Mouse (Mus musculus) small intestine, adult 2 months (tissue): ENCODE results near the gene Gm4907. TPM values are rescaled to one million over a fixed set of nuclear protein-coding genes. Genes with fewer than 3 reads are reported as not detected.
"Not testable (repeated sequence)": the region's sequence is repeated elsewhere in the genome, so short reads cannot be mapped to it uniquely, and the experiment has no call there.

Experiments used
- H3K27ac ChIP-seq: fragments of 200-500 bp; 2 replicates; pipeline ENCODE4 v1.5.1; 2012; ENCODE audit warnings: low read depth, low read length, control low read depth, inconsistent platforms; ENCODE audit not compliant: insufficient read depth
- H3K27me3 ChIP-seq: fragments of 200-500 bp; 2 replicates; pipeline ENCODE4 v1.6.1; 2012; ENCODE audit warnings: mild to moderate bottlenecking, moderate library complexity, low read length, inconsistent platforms; ENCODE audit not compliant: control insufficient read depth, insufficient read depth
- H3K36me3 ChIP-seq: fragments of 200-500 bp; 2 replicates; pipeline ENCODE4 v1.6.1; 2012; ENCODE audit warnings: mild to moderate bottlenecking, low read length, control low read depth, inconsistent platforms; ENCODE audit not compliant: control insufficient read depth, insufficient read depth
- H3K4me1 ChIP-seq: fragments of 200-500 bp; 2 replicates; pipeline ENCODE4 v1.6.1; 2012; ENCODE audit warnings: low read length, inconsistent platforms, mixed read lengths; ENCODE audit not compliant: control insufficient read depth, insufficient read depth, insufficient read length
- H3K4me3 ChIP-seq: fragments of 200-500 bp; 2 replicates; pipeline ENCODE4 v1.5.1; 2012; ENCODE audit warnings: low read depth, mild to moderate bottlenecking, control low read depth, inconsistent platforms, low read length, moderate library complexity
- CTCF ChIP-seq: fragments of 200-500 bp; IDR thresholded peaks from 2 replicates; pipeline ENCODE4 v1.5.1; 2012; ENCODE audit warnings: low read depth, mild to moderate bottlenecking, control low read depth, inconsistent platforms, low read length, moderate library complexity, mixed read lengths; ENCODE audit not compliant: insufficient replicate concordance, insufficient read length; ENCODE audit errors: extremely low read depth
- POLR2A ChIP-seq: fragments of 200-500 bp; IDR thresholded peaks from 2 replicates; pipeline ENCODE4 v1.6.1; 2012; ENCODE audit warnings: low read depth, mild to moderate bottlenecking, control low read depth, inconsistent platforms, low read length, moderate library complexity
- WGBS: fragments of 180-500 bp; shearing (Covaris S2); methylation state at CpG from one replicate; pipeline ENCODE4 v1.1.7; 2018; 5-methylcytosine and 5-hydroxymethylcytosine counted together
- polyA plus RNA-seq: library from polyadenylated mRNA; depleted of rRNA; stranded (reverse); fragments of >200 nt; gene quantifications from 2 replicates; pipeline ENCODE4 v1.2.3, GENCODE M21; 2012; rRNA removed

Gene Gm4907
- polyA plus RNA-seq: not detected in 2 replicates

GRCm38 (mm10) chrX:23882253-23882652 is at the start of gene Gm4907:
Gene Gm4907, plus strand, starts transcription at chrX:23882553.
- H3K4me3 ChIP-seq, H3K27ac ChIP-seq, H3K36me3 ChIP-seq, H3K4me1 ChIP-seq, H3K27me3 ChIP-seq: not testable (repeated sequence)
- 74% methylated on average over 2 of the region's 2 CpGs for WGBS

GRCm38 (mm10) chrX:23833784-23834183 is 48.6 kb upstream of the Gm4907 start:
- not testable (repeated sequence) for H3K4me3 ChIP-seq, H3K27ac ChIP-seq

GRCm38 (mm10) chrX:23840921-23841320 is 41.4 kb upstream of the Gm4907 start:
- no peaks in the 10 kb centered on the region for H3K27me3 ChIP-seq
- H3K36me3 ChIP-seq: no peaks in the 10 kb centered on the region
- 27% methylated on average over 1 of the region's 1 CpGs for WGBS
- no peak for TF ChIP-seq CTCF
- H3K4me1 ChIP-seq: no peaks in the 10 kb centered on the region
- no peak overlapping the region for H3K27ac ChIP-seq
- H3K4me3 ChIP-seq: no peak overlapping the region

More at GRCm38 (mm10) chrX:23833784-23834183, 48.6 kb upstream of the Gm4907 start:
- 93% methylated on average over 11 of the region's 11 CpGs for WGBS
- H3K27me3 ChIP-seq, H3K4me1 ChIP-seq, H3K36me3 ChIP-seq: not testable (repeated sequence)

GRCm38 (mm10) chrX:23954161-23954560 is 71.8 kb downstream of the Gm4907 start:
- no peaks in the 10 kb centered on the region for H3K4me1 ChIP-seq
- WGBS: 88% methylated on average over 2 of the region's 2 CpGs

More at GRCm38 (mm10) chrX:23954161-23954560, 71.8 kb downstream of the Gm4907 start:
- TF ChIP-seq CTCF (no peak), POLR2A (no peak)
- H3K27ac ChIP-seq: no peak overlapping the region
- H3K36me3 ChIP-seq: no peaks in the 10 kb centered on the region
- no peaks in the 10 kb centered on the region for H3K27me3 ChIP-seq
- no peak overlapping the region for H3K4me3 ChIP-seq

Other genes with a start within 250 kb of the Gm4907 start
- 4.4 and 4.8 TPM in 2 replicates for gene Wdr44, start 189.5 kb upstream of the Gm4907 start, polyA plus RNA-seq
- gene Gm4985, start 76.4 kb downstream of the Gm4907 start, polyA plus RNA-seq: not detected in 2 replicates